ENCODE assay signal across 31 mouse cellular contexts in genomic region chr16:33294681-33295080, GRCm38 (mm10).
"Had no signal": no experiment of that assay in that cellular context is flagged by ENCODE, and none has a peak within 500 bp of the region (broad histone marks: within the 10 kb centered on the region; RNA-seq: fewer than 3 reads in every experiment).

No protein-coding gene starts in this region.

- DNase-seq: left cerebral cortex, postnatal 4 days; liver; liver, embryonic 13.5 days; liver, postnatal 0 days; lung, adult 18-20 months; lung, adult 2 months; lung, embryonic 14.5 days; lung, postnatal 10 days; lung, postnatal 14 days; lung, postnatal 36 days; lung, postnatal 4 days had no signal

- H3K27me3 ChIP-seq: limb, embryonic 12.5 days; limb, embryonic 13.5 days; limb, embryonic 15.5 days; liver, embryonic 12.5 days; liver, embryonic 13.5 days; liver, embryonic 15.5 days; lung, embryonic 15.5 days; megakaryocyte, embryonic 14.5 days; midbrain, embryonic 12.5 days; midbrain, embryonic 13.5 days; midbrain, embryonic 15.5 days; neural tube, embryonic 12.5 days had no signal

- H3K4me1 ChIP-seq: limb, embryonic 10.5 days; limb, embryonic 12.5 days; limb, embryonic 13.5 days; limb, embryonic 15.5 days; liver, embryonic 12.5 days; liver, embryonic 13.5 days; liver, embryonic 15.5 days; lung, embryonic 15.5 days; megakaryocyte, embryonic 14.5 days; midbrain, embryonic 10.5 days; midbrain, embryonic 12.5 days; midbrain, embryonic 13.5 days; midbrain, embryonic 15.5 days; neural tube, embryonic 12.5 days had no signal

- H3K9me3 ChIP-seq: limb, embryonic 10.5 days; liver, embryonic 12.5 days; liver, embryonic 13.5 days; liver, embryonic 15.5 days; lung, embryonic 15.5 days; midbrain, embryonic 15.5 days had no signal

- H3K27ac ChIP-seq: left cerebral cortex, adult 2 months; limb, embryonic 10.5 days; limb, embryonic 12.5 days; limb, embryonic 13.5 days; limb, embryonic 15.5 days; liver, embryonic 12.5 days; liver, embryonic 13.5 days; liver, embryonic 14.5 days; liver, embryonic 15.5 days; lung, embryonic 15.5 days; macrophage; midbrain, embryonic 10.5 days; midbrain, embryonic 12.5 days; midbrain, embryonic 13.5 days; midbrain, embryonic 15.5 days; neural tube, embryonic 12.5 days had no signal

- H3K9ac ChIP-seq: limb, embryonic 12.5 days; limb, embryonic 13.5 days; limb, embryonic 15.5 days; liver, embryonic 12.5 days; liver, embryonic 13.5 days; liver, embryonic 14.5 days; liver, embryonic 15.5 days; liver, postnatal 0 days; lung, embryonic 14.5 days; lung, embryonic 15.5 days; midbrain, embryonic 12.5 days; midbrain, embryonic 13.5 days; midbrain, embryonic 15.5 days; neural tube, embryonic 12.5 days had no signal

- H3K4me2 ChIP-seq: limb, embryonic 12.5 days; limb, embryonic 13.5 days; limb, embryonic 15.5 days; liver, embryonic 11.5 days; liver, embryonic 12.5 days; liver, embryonic 13.5 days; liver, embryonic 15.5 days; lung, embryonic 14.5 days; lung, embryonic 15.5 days; midbrain, embryonic 12.5 days; midbrain, embryonic 13.5 days; midbrain, embryonic 15.5 days; neural tube, embryonic 12.5 days had no signal

- ATAC-seq: liver, embryonic 12.5 days; liver, postnatal 0 days; lung, postnatal 0 days; midbrain, embryonic 13.5 days; midbrain, embryonic 15.5 days; midbrain, embryonic 16.5 days had no signal

- H3K4me3 ChIP-seq: left cerebral cortex, adult 2 months; limb, embryonic 10.5 days; limb, embryonic 12.5 days; limb, embryonic 13.5 days; limb, embryonic 15.5 days; liver, embryonic 12.5 days; liver, embryonic 13.5 days; liver, embryonic 15.5 days; lung, embryonic 15.5 days; megakaryocyte, embryonic 14.5 days; midbrain, embryonic 10.5 days; midbrain, embryonic 12.5 days; midbrain, embryonic 13.5 days; midbrain, embryonic 15.5 days; myocyte; neural tube, embryonic 12.5 days had no signal
